Mouse (Mus musculus) adrenal gland, adult (tissue): ENCODE measurements at regions not wholly inside any gene's neighbourhood (a gene's known extent, or its start where the extent isn't known, plus 50 kb on each side); places are given as distances from the start of the nearest gene placed in this dataset.

Source experiments
- DNase-seq, 2 experiments: peaks; one replicate each; pipeline ENCODE4 v3.0.0; 2022 to 2023; ENCODE audit warnings: low spot score in 1 of 2; ENCODE audit not compliant: inconsistent age in 2 of 2

DNA sequence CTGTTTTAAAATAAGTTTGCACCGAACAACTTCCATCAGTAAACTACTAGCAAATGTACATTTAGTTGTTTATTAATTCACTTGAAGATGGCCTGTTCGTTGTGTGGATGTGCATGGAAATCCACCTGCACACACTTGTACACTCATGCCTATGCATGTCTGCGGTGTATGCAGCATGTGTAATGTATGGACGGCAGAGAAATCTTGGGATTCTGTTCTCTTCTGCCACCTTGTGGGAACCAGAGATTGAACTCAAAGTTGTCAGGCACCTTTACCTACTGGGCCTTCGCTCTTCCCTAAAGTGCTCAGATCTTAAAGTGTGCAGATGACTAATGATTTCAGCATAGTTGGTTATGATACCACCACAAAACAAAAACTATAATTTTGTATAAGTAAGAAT is 137.4 kb downstream of the Kitl start:
- DNase-seq: no peak

DNA sequence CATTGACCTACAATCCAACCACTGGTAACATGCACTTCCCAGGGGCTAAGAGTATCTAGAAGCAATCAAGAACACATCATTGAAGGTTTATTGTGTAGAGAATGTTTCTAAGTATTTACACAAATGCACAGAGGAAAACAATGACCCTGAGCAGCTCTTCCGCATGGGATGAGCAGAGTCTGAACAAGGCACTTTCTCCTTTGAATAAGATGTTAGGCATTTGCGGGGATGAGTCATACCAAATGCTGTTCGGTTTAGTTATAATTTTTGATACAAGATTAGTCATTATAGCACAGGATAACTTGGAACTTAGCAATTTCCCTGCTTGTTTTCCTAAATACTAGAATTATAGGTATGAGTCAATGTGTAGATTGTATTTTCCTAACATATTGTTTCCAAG is 137.9 kb downstream of the Kitl start:
- no peak for DNase-seq

DNA sequence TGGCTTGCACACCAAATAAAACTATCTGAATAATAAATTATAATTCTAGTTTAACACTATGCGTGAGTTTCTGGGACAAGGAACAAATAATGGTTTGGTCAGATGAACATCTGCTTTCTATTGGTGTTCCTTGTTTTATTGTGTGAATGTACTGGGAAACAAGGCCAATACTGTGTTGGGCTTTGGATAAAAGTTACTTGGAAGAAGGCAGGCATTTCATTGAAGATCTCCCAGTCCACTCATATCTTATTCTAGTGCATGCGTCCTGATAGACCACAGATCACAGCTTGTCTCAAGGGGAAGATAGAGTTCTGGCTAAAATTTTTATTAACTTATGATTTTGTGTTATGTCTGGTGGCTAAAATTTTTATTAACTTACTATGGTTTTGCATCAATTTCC is 140.1 kb downstream of the Kitl start:
- DNase-seq: no peak

- DNase-seq: peak in 1 of 2 experiments; percentile 57
Observed at GRCm38 (mm10) chr10:100159843-100160531, 144.6 kb downstream of the Kitl start.

GRCm38 (mm10) chr10:100160532-100160852 is 145.1 kb downstream of the Kitl start:
- DNase-seq: no peak

DNA sequence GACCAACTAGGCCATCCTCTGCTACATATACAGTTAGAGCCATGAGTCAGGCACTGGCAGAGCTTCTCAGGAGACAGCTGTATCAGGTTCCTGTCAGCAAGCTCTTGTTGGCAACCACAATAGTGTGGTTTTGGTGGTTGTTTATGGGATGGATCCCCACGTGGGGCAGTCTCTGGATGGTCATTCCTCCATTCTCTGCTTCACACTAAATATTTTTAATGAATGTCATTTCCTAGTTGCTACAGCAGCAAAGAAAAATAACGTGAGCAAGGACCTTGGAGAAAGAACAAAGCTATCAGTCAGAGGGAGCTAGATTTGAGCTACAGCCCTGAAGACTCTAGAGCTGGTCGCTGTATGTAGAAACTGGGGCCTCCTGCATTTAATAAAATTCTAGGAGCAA is 145.7 kb downstream of the Kitl start:
- DNase-seq: peak; percentile 57 to 77

- DNase-seq: no peak
Observed at GRCm38 (mm10) chr10:100164526-100164925, 149.1 kb downstream of the Kitl start.

- DNase-seq: peak in 1 of 2 experiments; percentile 69
Observed at GRCm38 (mm10) chr10:100170836-100171235, 155.4 kb downstream of the Kitl start.

- DNase-seq: no peak
Observed at GRCm38 (mm10) chr10:100197673-100198072, 137.8 kb upstream of the Gm4301 start.

DNA sequence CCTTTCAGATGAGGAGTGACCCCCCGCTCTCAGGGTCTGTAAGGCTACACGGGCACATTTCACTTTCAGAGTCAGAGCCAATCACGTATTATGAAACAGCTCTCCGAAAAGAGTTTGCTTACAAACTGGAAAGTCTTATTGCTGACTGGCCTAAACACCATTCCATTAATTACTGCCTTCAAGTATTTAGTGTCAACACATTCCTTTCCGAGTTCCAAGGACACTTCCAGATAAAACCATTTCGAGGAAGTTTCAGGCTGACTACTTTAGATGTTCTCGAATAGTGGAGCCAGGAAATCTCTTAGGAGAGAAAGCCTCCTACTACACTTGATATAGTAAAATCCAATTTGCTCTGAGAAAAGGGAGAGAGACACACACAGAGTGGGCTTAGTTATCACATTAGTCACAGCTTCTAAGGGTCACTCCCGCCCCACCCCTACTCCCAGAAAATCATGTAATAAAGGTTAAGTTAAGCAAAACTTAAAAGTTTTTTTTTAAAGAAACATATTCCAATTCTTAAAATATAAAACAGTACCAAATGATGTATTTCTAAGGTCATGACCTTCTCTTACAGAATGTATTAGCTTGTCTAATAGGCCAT is 136.3 kb upstream of the Gm4301 start:
- DNase-seq: no peak

DNA sequence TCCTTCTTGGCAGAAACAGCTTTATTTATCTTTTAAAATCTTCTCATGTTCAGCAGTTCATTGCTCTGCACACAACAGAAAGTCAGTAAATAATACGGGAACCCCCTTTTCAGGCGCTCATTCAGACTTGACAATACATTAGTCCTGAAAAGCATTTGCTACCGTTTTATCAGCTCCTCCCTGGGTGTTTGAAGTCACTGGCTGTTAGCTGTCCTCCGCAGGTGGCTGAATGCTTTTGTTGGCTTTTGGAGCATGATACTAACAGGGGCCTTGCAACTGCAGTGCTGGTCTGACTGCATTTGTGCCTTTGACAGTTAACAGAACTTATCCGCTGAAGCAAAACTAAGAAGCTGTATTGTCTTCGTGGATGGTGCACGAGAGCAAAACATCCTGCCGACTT is 135.0 kb upstream of the Gm4301 start:
- peak in 1 of 2 experiments; percentile 17 for DNase-seq

DNA sequence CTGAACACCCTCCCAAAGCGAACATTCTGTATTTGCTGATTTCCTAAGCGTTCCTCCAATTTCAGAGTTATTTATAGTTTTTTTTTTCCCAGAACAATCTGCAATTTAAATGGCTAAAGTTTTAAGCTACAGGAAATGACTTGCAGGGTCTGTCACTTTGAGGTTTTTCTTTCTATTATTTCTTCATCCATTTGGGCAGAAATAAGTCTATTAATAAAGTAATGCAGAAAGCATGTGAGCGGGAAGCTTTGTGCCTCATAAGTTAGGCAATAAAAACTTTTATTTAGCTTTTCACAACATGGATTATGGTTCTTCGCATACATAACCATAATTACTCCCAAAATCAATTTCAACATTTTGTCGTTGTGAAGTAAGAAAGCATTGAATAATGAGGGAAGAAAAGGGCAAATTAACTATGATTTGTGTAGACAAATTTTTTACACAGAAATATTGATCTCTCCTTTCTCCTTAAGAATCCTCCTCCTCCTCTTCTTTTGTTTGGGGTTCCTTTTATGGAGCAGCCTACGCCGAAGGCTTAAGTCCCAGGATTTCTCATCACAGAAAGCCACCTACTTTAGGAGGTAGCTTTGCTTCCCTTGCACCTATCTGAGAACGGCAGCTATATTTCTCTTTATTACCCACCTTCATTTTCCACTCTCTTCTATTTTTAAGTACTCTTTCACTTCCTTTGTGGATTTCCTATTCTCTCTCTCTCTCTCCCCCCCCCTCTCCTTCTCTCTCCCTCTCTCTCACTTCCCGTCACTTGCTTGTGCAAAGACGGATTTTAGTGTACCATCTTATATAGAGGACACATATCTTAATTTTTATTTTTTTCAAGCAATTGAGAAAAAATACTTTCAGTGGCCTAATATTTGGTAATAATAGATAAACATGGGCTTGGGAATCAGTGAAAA is 128.6 kb upstream of the Gm4301 start:
- no peak for DNase-seq

- DNase-seq: no peak
Observed at GRCm38 (mm10) chr10:100210684-100211083, 124.8 kb upstream of the Gm4301 start.

GRCm38 (mm10) chr10:100224459-100225097 is 110.9 kb upstream of the Gm4301 start:
- DNase-seq: no peak

- peak in 1 of 2 experiments; percentile 49 for DNase-seq
Observed at GRCm38 (mm10) chr10:100259235-100259900, 76.1 kb upstream of the Gm4301 start.

DNA sequence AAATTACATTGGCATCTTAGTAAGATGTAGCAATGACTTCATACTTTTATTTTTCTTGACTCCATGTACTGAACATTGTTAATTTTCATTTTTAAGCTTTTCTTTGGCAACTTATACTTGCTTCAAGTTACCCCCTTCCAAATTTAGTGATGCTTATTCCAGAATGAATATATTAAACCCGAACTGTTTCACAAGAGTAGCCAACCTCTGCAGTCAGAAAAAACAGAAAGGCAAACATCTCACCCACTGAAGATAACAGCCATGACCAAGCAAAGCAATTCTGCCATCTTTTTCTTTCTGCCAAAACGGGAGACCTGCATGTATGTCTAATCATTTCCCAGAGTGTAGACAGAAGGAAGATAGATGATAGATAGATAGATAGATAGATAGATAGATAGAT is 72.0 kb upstream of the Gm4301 start:
- DNase-seq: no peak

DNA sequence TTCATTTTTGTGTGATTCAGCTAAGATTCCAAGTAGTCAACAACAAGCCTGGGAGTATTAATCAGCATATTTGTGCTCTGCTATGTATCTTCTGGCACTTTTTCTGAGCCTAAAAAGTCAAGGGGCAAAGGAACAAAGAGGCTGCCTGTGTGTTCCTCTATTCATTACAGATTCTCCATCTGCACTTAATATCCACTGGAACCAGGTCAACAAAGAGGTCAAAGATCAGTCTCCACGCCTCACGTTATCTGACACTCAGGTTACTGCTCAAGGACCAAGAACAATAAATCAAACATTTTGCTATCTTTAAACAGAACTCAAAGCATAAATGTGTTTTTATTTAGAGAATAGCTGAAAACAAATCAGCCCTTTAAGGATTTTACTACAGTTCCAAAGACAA is 71.4 kb upstream of the Gm4301 start:
- DNase-seq: peak in 1 of 2 experiments; percentile 37

- DNase-seq: no peak
Observed at GRCm38 (mm10) chr10:100282471-100282870, 53.0 kb upstream of the Gm4301 start.
